In genomic region chr19:57363076-57363475, GRCm38 (mm10) we compare ENCODE assay signal across 8 mouse cellular contexts. TPM values are rescaled to one million over a fixed set of nuclear protein-coding genes. Genes with fewer than 3 reads are reported as not detected.
DNase-seq lines count a peak whose midpoint lies in the region; ATAC-seq and TF ChIP-seq lines count a peak whose summit lies in the region.

No protein-coding gene starts in this region.

- peak overlapping the region; percentile 60 for H3K4me2 ChIP-seq in intestine, postnatal 0 days (replicated peaks; ENCODE audit: low read depth)
- H3K4me2 ChIP-seq in neural tube, embryonic 13.5 days = peak overlapping the region; percentile 69

- no peak overlapping the region for H3K9ac ChIP-seq in intestine, postnatal 0 days (ENCODE audit: low read depth, low read length)
- H3K9ac ChIP-seq in neural tube, embryonic 13.5 days = peak overlapping the region; percentile 56

- no peaks in the 10 kb centered on the region; the same call in 1 of the 2 replicates for H3K36me3 ChIP-seq in intestine, postnatal 0 days (ENCODE audit: control insufficient read depth, insufficient read depth)
- H3K36me3 ChIP-seq in neural tube, embryonic 13.5 days = no peaks in the 10 kb centered on the region

- ATAC-seq in intestine, postnatal 0 days = no peak
- no peak for ATAC-seq in neural tube, embryonic 13.5 days (ENCODE audit: low read depth)
- no peak for ATAC-seq in activated CD4-positive, CD25-positive, alpha-beta regulatory T cell, adult 4 months

- no peak overlapping the region; the same call in 1 of the 2 replicates for H3K27ac ChIP-seq in layer of hippocampus, adult 2 months
- H3K27ac ChIP-seq in embryonic fibroblast, embryonic 13.5 days (ENCODE audit: insufficient read depth, low read length) = no peak overlapping the region
- H3K27ac ChIP-seq in intestine, postnatal 0 days (ENCODE audit: low read depth, low read length) = peak overlapping the region; percentile 28; the same call in 1 of the 2 replicates
- H3K27ac ChIP-seq in neural tube, embryonic 13.5 days (replicated peaks) = peak overlapping the region; percentile 20; the same call in 1 of the 2 replicates

- H3K9me3 ChIP-seq in intestine, postnatal 0 days (ENCODE audit: control insufficient read depth) = no peaks in the 10 kb centered on the region
- H3K9me3 ChIP-seq in neural tube, embryonic 13.5 days = no peaks in the 10 kb centered on the region

- H3K4me3 ChIP-seq in layer of hippocampus, adult 2 months = peak overlapping the region; percentile 87; the same call in 1 of the 2 replicates
- peak overlapping the region; percentile 17 for H3K4me3 ChIP-seq in embryonic fibroblast, embryonic 13.5 days (ENCODE audit: insufficient read depth, low read length)
- peak overlapping the region; percentile 98 for H3K4me3 ChIP-seq in intestine, postnatal 0 days (ENCODE audit: low read depth, low read length)
- peak overlapping the region; percentile 92 for H3K4me3 ChIP-seq in neural tube, embryonic 13.5 days

- no peak for TF ChIP-seq CTCF in layer of hippocampus, adult 2 months (conservative IDR thresholded peaks at IDR 0.05)
- TF ChIP-seq CTCF in embryonic fibroblast, embryonic 13.5 days (IDR thresholded peaks at IDR 0.05; ENCODE audit: borderline replicate concordance, insufficient read depth, low read length) = no peak
- no peak for TF ChIP-seq CTCF in intestine, postnatal 0 days (IDR thresholded peaks at IDR 0.05; ENCODE audit: low read depth)

- no peaks in the 10 kb centered on the region for H3K27me3 ChIP-seq in intestine, postnatal 0 days (replicated peaks; ENCODE audit: control insufficient read depth, insufficient read depth, low read length)
- no peaks in the 10 kb centered on the region for H3K27me3 ChIP-seq in neural tube, embryonic 13.5 days

- no peak for DNase-seq in layer of hippocampus, adult 2 months (ENCODE audit: low spot score in 2 of 2)
- no peak for DNase-seq in layer of hippocampus, postnatal 25 days (ENCODE audit: extremely low spot score in 1 of 2, low spot score in 1 of 2)
- DNase-seq in layer of hippocampus, adult 11-12 months (ENCODE audit: low spot score) = no peak
- no peak for DNase-seq in right cerebral cortex, postnatal 4 days

- WGBS in intestine, postnatal 0 days = 24% methylated on average over 7 of the region's 7 CpGs
- 47% methylated on average over 7 of the region's 7 CpGs for WGBS in neural tube, embryonic 13.5 days

- peaks cover 12% of the 10 kb centered on the region for H3K4me1 ChIP-seq in embryonic fibroblast, embryonic 13.5 days (ENCODE audit: control insufficient read depth, insufficient read depth, low read length)
- peaks cover 31% of the 10 kb centered on the region for H3K4me1 ChIP-seq in intestine, postnatal 0 days (replicated peaks; ENCODE audit: control insufficient read depth, insufficient read depth, low read length)
- H3K4me1 ChIP-seq in neural tube, embryonic 13.5 days (replicated peaks) = peaks cover 82% of the 10 kb centered on the region

- TF ChIP-seq POLR2A in embryonic fibroblast, embryonic 13.5 days (IDR thresholded peaks at IDR 0.05; ENCODE audit: low read depth, low read length) = no peak

RNA-seq across cellular contexts. Expression of gene Fam160b1, which starts 2.6 kb away (rescaled TPM):
- total RNA-seq in layer of hippocampus, adult 2 months (2021) = 10 to 100 TPM; 21.2 to 22.7 TPM
- total RNA-seq in layer of hippocampus, postnatal 25 days (2021) = 10 to 100 TPM; 21.1 to 21.7 TPM
- 23.6 and 24.7 TPM in 2 replicates for polyA plus RNA-seq in embryonic fibroblast, embryonic 13.5 days (2011; ENCODE audit: insufficient read length, low read depth, missing spikeins)
- 13.9 and 14.9 TPM in 2 replicates for polyA plus RNA-seq in intestine, postnatal 0 days (2015; fragmentation: Nextera tagmentation; extraction: Ambion mirVana)
- 13.3 and 15.1 TPM in 2 replicates for polyA plus RNA-seq in neural tube, embryonic 13.5 days (2015; fragmentation: Nextera tagmentation; extraction: Ambion mirVana)
- 1 to 10 TPM; 8.3 to 9.0 TPM for polyA plus RNA-seq in activated CD4-positive, CD25-positive, alpha-beta regulatory T cell, adult 4 months (2017; shearing (Covaris generic))

RNA-seq across cellular contexts. Expression of gene Ablim1, which starts 48.4 kb away (rescaled TPM):
- total RNA-seq in layer of hippocampus, adult 2 months (2021) = 10 to 100 TPM; 85.1 to 86.0 TPM
- 10 to 100 TPM; 66.9 to 79.0 TPM for total RNA-seq in layer of hippocampus, postnatal 25 days (2021)
- 16.7 and 24.0 TPM in 2 replicates for polyA plus RNA-seq in embryonic fibroblast, embryonic 13.5 days (2011; ENCODE audit: insufficient read length, low read depth, missing spikeins)
- 24.4 and 28.7 TPM in 2 replicates for polyA plus RNA-seq in intestine, postnatal 0 days (2015; fragmentation: Nextera tagmentation; extraction: Ambion mirVana)
- 46.5 and 48.0 TPM in 2 replicates for polyA plus RNA-seq in neural tube, embryonic 13.5 days (2015; fragmentation: Nextera tagmentation; extraction: Ambion mirVana)
- 100 to 1,000 TPM; 268 to 273 TPM for polyA plus RNA-seq in activated CD4-positive, CD25-positive, alpha-beta regulatory T cell, adult 4 months (2017; shearing (Covaris generic))

Comparison
In these comparisons a context has a peak if more than half of its experiments do, and no peak if none do; other contexts are left out.
1. H3K27ac ChIP-seq: peak in intestine, postnatal 0 days (single experiment) and neural tube, embryonic 13.5 days (single experiment); none in layer of hippocampus, adult 2 months (single experiment) and embryonic fibroblast, embryonic 13.5 days (single experiment).
2. H3K4me3 ChIP-seq: peak in every context shown above with its lines; median percentile 98 in intestine, postnatal 0 days; 92 in neural tube, embryonic 13.5 days; 87 in layer of hippocampus, adult 2 months; 17 in embryonic fibroblast, embryonic 13.5 days.